Mouse (Mus musculus): Measurements from ENCODE around the gene Gm5141. TPM values are rescaled to one million over a fixed set of nuclear protein-coding genes. Genes with fewer than 3 reads are reported as not detected.
"Not testable (repeated sequence)": the region's sequence is repeated elsewhere in the genome, so short reads cannot be mapped to it uniquely, and the experiment has no call there.

Gene Gm5141
- 6.4 and 8.6 TPM in 2 replicates for polyA plus RNA-seq (2016; fragmentation: Nextera tagmentation; extraction: Ambion mirVana)

GRCm38 (mm10) chr13:62785199-62786134 lies at the start of gene Gm5141:
Gm5141 (minus strand) TSS chr13:62785808.
- H3K27me3 ChIP-seq (ENCODE audit: insufficient read depth, poor library complexity, severe bottlenecking); H3K4me1 ChIP-seq; H3K9me3 ChIP-seq: not testable (repeated sequence)
- H3K27ac ChIP-seq: peak within 1 kb of the TSS; percentile 73
- peak within 1 kb of the TSS; percentile 63 for H3K4me3 ChIP-seq
- DNase-seq (ENCODE audit: low spot score): peak; percentile 76
- 7% methylated on average over 23 of the region's 23 CpGs for WGBS
- peaks cover 12% of the 10 kb centered on the region for H3K36me3 ChIP-seq

- H3K4me1 ChIP-seq: no peaks in the 10 kb centered on the region
- no peak for DNase-seq (ENCODE audit: low spot score)
- no peak overlapping the region for H3K4me3 ChIP-seq
- no peaks in the 10 kb centered on the region for H3K36me3 ChIP-seq
- WGBS: 13% methylated on average over 4 of the region's 4 CpGs
- no peak overlapping the region for H3K27ac ChIP-seq
- H3K9me3 ChIP-seq: no peaks in the 10 kb centered on the region
- no peaks in the 10 kb centered on the region for H3K27me3 ChIP-seq (ENCODE audit: insufficient read depth, poor library complexity, severe bottlenecking)
Measured at GRCm38 (mm10) chr13:62833341-62833740, 47.7 kb upstream of the Gm5141 start.

GRCm38 (mm10) chr13:62832239-62832638 lies 46.6 kb upstream of the Gm5141 start:
- no peaks in the 10 kb centered on the region for H3K4me1 ChIP-seq
- no peaks in the 10 kb centered on the region for H3K9me3 ChIP-seq
- no peak for DNase-seq (ENCODE audit: low spot score)
- H3K4me3 ChIP-seq: no peak overlapping the region
- no peaks in the 10 kb centered on the region for H3K36me3 ChIP-seq
- no peak overlapping the region for H3K27ac ChIP-seq
- WGBS: 57% methylated on average over 2 of the region's 2 CpGs
- H3K27me3 ChIP-seq (ENCODE audit: insufficient read depth, poor library complexity, severe bottlenecking): no peaks in the 10 kb centered on the region

- not testable (repeated sequence) for H3K27me3 ChIP-seq (ENCODE audit: insufficient read depth, poor library complexity, severe bottlenecking); DNase-seq (ENCODE audit: low spot score); H3K4me1 ChIP-seq; H3K4me3 ChIP-seq; H3K27ac ChIP-seq; H3K9me3 ChIP-seq; H3K36me3 ChIP-seq
- 78% methylated on average over 3 of the region's 3 CpGs for WGBS
Measured at GRCm38 (mm10) chr13:62815705-62816104, 30.1 kb upstream of the Gm5141 start.

GRCm38 (mm10) chr13:62812713-62813112 lies 27.1 kb upstream of the Gm5141 start:
- H3K36me3 ChIP-seq: no peaks in the 10 kb centered on the region
- DNase-seq (ENCODE audit: low spot score): no peak
- 0 out of 2 replicates have a peak overlapping the region, but pooled peaks have one; percentile 16 for H3K27ac ChIP-seq
- no peaks in the 10 kb centered on the region for H3K4me1 ChIP-seq
- no peaks in the 10 kb centered on the region for H3K9me3 ChIP-seq
- no peaks in the 10 kb centered on the region for H3K27me3 ChIP-seq (ENCODE audit: insufficient read depth, poor library complexity, severe bottlenecking)
- H3K4me3 ChIP-seq: peak overlapping the region; percentile 56
- 7% methylated on average over 32 of the region's 32 CpGs for WGBS

- H3K9me3 ChIP-seq; H3K36me3 ChIP-seq; H3K4me3 ChIP-seq; H3K4me1 ChIP-seq; H3K27ac ChIP-seq; DNase-seq (ENCODE audit: low spot score); H3K27me3 ChIP-seq (ENCODE audit: insufficient read depth, poor library complexity, severe bottlenecking): not testable (repeated sequence)
- 79% methylated on average over 6 of the region's 6 CpGs for WGBS
Measured at GRCm38 (mm10) chr13:62807981-62808380, 22.4 kb upstream of the Gm5141 start.

GRCm38 (mm10) chr13:62786135-62786493 lies 506 bp upstream of the Gm5141 start:
- H3K4me1 ChIP-seq; DNase-seq (ENCODE audit: low spot score); H3K27me3 ChIP-seq (ENCODE audit: insufficient read depth, poor library complexity, severe bottlenecking); H3K9me3 ChIP-seq; H3K27ac ChIP-seq: not testable (repeated sequence)
- Histone ChIP-seq H3K36me3 (peaks cover 10% of the 10 kb centered on the region), H3K4me3 (peak overlapping the region; percentile 63)
- WGBS: 56% methylated on average over 2 of the region's 2 CpGs

GRCm38 (mm10) chr13:62763806-62764205 lies 21.8 kb downstream of the Gm5141 start:
- H3K27me3 ChIP-seq (ENCODE audit: insufficient read depth, poor library complexity, severe bottlenecking); H3K9me3 ChIP-seq; H3K36me3 ChIP-seq; DNase-seq (ENCODE audit: low spot score); H3K27ac ChIP-seq; H3K4me1 ChIP-seq; H3K4me3 ChIP-seq: not testable (repeated sequence)
- WGBS: 71% methylated on average over 2 of the region's 2 CpGs

GRCm38 (mm10) chr13:62760432-62761415 lies 24.9 kb downstream of the Gm5141 start, which contains the start of gene Platr25:
Platr25 (minus strand) TSS chr13:62760709.
- WGBS: 8% methylated on average over 20 of the region's 20 CpGs
- not testable (repeated sequence) for H3K4me1 ChIP-seq; H3K36me3 ChIP-seq; H3K9me3 ChIP-seq; H3K27me3 ChIP-seq (ENCODE audit: insufficient read depth, poor library complexity, severe bottlenecking)
- peak; percentile 93 for DNase-seq (ENCODE audit: low spot score)
- Histone ChIP-seq H3K4me3 (peak within 1 kb of the TSS; percentile 58), H3K27ac (peak within 1 kb of the TSS; percentile 64; the same call in 1 of the 2 replicates)

GRCm38 (mm10) chr13:62733322-62733721 lies 52.3 kb downstream of the Gm5141 start:
- no peaks in the 10 kb centered on the region for H3K4me1 ChIP-seq
- WGBS: 90% methylated on average over 2 of the region's 2 CpGs

More at GRCm38 (mm10) chr13:62733322-62733721, 52.3 kb downstream of the Gm5141 start:
- Histone ChIP-seq H3K27ac (no peak overlapping the region), H3K36me3 (peaks cover 6% of the 10 kb centered on the region; the same call in 1 of the 2 replicates), H3K27me3 (ENCODE audit: insufficient read depth, poor library complexity, severe bottlenecking) (no peaks in the 10 kb centered on the region), H3K9me3 (no peaks in the 10 kb centered on the region), H3K4me3 (no peak overlapping the region)
- no peak for DNase-seq (ENCODE audit: low spot score)

All from heart, embryonic 10.5 days (tissue).